Mouse (Mus musculus): ENCODE measurements around the gene Anxa1.

DNA sequence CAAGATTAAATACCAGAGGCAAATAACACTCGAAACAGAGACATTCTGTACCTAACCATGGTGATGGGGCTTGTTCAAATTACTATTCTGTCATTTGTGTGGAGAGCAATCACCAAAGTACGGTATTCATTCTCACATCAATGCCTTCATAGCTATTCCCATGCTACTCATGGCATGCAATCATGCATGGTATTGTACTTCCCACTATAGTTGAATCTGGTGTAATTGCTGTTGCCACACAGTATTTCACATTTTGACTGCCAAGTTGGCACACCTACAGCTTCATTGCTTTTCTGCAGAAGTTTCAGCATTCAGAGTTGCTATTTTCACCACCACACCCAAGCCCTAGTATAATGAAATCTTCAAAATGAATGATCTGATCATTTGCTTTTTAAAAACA is 4.4 kb downstream of the Anxa1 start:
- TF ChIP-seq POLR2A (IDR thresholded peaks at IDR 0.05; ENCODE audit: borderline replicate concordance, low read depth, low read length) (no peak), CTCF (IDR thresholded peaks at IDR 0.05; ENCODE audit: low read depth, low read length) (no peak)
